Mouse (Mus musculus) adrenal gland, postnatal 10 days (tissue): ENCODE measurements around the gene Myl7. TPM values are rescaled to one million over a fixed set of nuclear protein-coding genes. Genes with fewer than 3 reads are reported as not detected.
A peak's percentile ranks its signal among the peaks of the same experiment; 100 is the strongest.
"Not testable (repeated sequence)": the region's sequence is repeated elsewhere in the genome, so short reads cannot be mapped to it uniquely, and the experiment has no call there.

Experiments
- DNase-seq: peaks from one replicate; pipeline ENCODE4 v3.0.0; 2021; ENCODE audit warnings: mixed read lengths
- long read RNA-seq, 2 experiments: library from polyadenylated mRNA; stranded (forward); transcript quantifications; one replicate each; pipeline ENCODE4 v2.0.0; 2021
- total RNA-seq, 2 experiments: library from RNA; stranded (reverse); gene quantifications; 2 replicates each; pipeline ENCODE4 v1.2.3; 2021

Myl7 gene
- under 1 TPM in 1 of 2 experiments, not detected in 1; 0.66 TPM for total RNA-seq
- long read RNA-seq, experiment 1 = 0 reads
- long read RNA-seq, experiment 2 = 0 reads

DNA sequence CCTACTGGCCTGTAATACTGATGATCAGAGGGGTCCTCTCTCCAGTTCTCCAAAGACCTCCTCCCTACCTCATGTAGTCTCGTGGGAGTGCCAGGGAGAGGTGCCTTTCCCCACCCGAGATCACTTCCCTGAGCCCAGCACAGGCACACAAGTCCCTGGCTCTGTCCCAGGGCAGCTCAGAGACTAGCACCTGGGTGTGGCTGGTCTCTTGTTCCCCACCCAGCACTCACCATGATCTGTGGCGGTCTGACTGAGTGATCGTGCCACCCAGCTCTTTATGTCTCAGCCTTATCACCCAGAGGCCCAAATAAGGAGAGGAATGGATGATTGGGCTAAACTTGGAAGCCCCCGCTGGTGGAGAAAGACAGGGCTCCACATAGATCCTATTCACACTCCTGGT lies at the start of gene Myl7:
Myl7 (minus strand) TSS at position 252 of the 400 bp plus-strand sequence.
- DNase-seq = no peak

DNA sequence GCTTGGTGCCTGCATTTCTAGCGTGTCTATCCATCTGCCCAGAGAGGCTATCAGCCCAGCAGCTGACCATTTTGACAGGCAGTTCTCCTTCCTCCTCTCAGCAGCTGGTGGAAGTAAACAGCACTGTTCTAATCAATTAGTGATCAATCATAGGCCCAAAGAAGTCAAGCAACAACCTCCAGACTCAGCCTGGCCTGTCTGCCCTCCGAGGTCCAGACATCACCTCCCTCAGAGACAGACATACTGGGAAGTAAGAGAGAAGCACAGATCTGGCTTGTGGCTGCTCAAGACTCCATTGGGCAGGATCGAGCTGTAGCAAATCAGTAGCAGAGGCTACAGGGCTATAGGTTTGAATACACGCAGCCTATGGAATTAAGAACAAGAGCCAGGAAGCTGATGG lies 49.2 kb upstream of the Myl7 start:
- DNase-seq = no peak

DNA sequence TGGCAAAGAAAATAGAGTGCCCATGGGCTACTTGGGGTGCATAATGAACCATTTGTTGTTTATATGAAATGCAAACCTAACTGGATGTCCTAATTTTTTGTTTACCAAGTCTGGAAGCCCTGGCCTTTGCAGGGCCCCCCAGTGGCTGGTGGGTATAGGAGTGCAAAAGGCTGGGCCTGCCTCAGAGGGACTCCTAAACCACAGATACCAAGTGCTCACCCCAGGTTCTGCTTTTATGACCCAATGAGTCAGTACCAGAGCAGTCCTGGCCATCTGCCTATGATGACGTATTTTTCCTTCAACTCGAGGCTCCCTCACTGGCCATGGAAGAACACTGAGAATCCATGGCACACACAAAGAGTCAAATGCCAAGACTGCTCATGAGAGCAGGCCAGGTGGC lies 46.5 kb upstream of the Myl7 start:
- peak; percentile 65 for DNase-seq

DNA sequence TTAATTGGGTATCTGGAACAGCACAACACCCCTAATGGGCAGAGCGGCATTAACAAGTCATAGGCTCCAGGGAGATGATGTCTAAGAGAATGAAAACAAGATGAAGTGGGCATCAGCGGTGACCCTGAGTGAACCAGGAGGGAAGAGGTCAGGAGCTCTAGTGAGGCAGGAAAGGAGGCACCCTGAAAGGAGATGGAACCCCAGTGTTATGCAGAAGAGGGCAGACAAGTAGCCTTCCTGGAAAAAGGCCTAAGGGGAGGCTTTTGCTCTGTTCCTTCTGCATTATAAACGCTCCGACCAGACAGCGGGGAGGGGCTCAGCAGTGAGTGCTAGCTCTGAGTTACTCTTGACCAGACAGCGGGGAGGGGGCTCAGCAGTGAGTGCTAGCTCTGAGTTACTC lies 44.4 kb upstream of the Myl7 start:
- no peak for DNase-seq

DNA sequence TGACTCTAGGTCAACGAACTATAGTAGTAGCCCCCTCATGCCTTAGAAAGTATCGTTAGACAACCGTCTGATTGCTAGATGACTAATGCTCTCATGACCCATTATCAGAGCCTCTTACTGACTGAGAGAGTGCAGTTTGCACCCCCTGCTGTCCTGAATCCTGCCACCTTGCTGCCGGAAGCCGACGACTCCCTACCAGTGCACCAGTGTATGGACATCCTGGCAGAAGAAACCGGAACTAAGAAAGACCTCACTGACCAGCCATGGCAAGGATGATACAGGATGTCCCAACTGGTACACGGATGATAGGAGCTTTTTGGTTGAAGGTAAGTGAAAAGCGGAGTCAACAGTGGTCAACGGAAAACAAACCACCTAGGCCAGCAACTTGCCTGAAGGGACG lies 35.9 kb upstream of the Myl7 start:
- DNase-seq = not testable (repeated sequence)

DNA sequence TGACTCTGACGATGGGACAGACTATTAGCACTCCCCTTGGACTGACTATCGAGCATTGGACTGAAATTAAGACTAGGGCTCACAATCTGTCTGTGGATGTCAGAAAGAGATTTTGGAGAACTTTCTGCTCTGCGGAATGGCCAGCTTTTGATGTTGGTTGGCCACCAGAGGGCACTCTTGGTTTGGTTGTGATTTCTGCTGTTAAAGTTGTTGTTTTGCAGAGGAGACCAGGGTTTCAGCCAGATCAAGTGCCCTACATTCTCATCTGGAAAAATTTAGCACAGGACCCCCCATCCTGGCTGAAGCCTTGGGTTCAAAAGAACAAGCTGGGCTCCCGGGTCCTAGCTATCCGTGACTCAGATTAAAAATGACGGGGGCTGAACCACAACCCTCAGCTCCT lies 33.4 kb upstream of the Myl7 start:
- DNase-seq = peak; percentile 53

DNA sequence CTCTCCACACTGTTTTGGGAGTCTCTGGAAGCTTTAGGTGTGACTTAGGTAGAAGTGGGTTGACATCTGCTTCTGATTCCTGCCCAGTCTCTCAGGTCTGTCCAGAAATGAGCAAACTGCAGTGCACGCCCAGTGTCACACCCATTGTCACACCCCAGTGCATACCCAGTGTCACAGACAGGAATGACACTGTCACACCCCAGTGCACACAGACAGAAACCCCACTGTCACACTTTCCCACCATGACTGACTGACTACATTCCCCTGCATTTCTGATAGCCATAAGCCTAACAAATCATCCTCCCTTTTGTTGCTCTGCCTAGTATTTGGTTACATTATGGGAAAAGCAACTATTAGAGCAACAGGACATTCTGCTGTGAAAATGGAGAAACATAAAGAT lies 32.0 kb upstream of the Myl7 start:
- DNase-seq = no peak

DNA sequence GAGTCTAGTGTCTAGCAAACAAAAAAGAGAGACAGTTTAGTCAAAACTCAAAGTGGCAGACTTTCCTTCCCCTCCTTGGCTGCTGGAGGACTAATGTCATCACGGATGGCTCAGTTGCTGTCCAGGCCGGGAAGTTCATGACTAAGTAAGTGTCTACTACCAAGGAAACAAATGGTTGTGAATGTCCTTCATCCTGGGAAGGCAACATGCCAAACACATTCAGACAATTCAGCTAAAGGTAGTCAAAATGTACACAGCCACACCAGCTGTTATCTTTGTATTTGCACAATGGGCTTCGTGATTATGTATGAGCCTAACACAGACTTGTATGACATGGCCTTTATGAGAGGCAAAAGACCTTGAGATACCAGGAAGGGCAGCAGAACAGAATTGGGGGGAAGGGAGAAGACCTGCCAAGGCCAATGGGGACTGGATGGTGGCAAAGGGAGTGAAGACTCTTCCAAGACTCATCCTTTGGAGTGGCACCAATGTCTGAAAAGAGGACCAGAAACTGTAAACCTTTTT lies 28.2 kb upstream of the Myl7 start:
- DNase-seq = peak; percentile 36

DNA sequence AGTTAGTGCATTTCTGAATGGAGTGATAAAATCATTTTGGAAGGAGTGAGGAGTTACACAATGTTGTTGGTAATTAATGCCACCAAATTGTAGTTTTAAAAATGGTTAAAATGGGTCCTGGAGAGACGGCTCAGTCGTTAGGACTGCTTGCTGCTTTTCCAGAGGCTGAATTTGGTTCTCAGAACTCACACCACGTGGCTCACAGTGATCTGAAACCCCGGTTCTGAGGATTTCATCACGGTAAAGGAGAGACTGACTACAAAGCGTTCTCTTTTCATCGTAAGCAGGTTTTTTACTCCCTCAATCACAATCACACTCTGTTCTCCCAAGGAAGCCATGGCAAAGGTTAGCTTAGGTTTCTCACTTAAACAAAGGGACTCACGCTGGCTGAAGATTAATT lies 26.1 kb upstream of the Myl7 start:
- DNase-seq = no peak

DNA sequence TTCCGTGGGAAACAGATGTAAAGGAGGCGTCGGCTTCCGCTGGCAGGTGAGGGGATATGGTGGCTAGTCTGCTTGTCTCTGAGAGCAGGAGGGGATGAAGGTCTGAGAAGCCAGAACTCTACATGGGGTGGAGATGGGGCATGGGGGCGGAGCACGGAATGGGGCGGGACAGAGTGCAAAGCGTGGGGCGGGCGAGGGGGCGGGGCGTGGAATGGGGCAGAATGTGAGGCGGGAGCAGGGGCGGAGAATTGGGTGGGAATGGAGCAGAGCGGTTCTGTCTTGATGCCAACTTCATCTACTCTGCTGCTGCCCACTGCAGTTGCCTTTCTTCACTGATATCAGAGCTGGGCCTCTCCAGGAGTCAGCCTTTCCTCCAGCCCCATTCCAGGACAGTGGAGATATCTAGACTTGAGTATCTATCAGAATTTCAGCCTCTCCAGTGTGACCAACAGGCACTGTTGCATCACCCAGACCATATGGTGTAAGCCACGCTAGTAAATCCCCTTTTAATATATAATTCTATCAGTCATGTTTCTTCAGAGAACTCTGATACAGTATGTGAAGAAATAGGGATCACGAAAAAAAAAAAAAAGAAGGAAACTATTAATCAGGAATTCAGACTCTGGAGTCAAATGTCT lies 21.9 kb upstream of the Myl7 start:
- no peak for DNase-seq

DNA sequence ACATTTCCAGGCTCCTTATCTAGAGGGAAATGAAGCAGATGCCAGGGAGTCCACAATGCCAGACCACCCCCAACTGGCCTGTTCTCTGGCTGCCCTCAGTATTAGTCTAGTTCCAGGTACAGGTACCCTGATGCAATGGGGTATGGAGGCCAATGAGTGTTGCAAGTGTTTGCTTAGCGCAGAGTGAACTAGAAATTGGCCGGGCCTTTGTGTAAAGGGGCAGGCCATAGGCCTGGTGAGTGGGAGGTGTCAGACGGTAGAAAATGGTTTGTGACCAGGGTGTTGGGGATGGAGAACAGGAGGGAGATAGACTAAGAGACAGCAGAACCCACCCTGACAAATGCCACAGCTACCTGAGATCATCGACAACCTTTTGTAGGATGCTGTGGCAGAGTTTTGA lies 21.0 kb upstream of the Myl7 start:
- no peak for DNase-seq

DNA sequence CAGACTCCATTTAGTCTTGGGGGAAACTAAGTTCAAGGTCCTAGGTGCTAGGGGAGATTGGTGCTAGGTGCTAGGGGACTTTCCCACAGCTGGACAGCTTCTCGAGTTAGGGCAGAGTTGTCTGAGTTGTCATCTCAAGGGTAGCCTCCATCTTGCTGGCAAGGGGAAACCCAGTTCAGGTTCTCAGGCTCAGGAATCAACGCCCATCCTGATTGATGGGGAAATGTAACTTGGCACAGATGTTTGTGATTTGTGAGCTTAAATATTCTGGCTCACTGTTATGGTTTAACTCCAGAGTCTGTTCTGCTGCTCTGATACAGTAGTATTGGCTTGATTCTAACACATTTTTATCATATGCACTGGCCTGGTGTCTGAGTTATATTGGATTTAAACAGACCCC lies 19.5 kb upstream of the Myl7 start:
- no peak for DNase-seq

DNA sequence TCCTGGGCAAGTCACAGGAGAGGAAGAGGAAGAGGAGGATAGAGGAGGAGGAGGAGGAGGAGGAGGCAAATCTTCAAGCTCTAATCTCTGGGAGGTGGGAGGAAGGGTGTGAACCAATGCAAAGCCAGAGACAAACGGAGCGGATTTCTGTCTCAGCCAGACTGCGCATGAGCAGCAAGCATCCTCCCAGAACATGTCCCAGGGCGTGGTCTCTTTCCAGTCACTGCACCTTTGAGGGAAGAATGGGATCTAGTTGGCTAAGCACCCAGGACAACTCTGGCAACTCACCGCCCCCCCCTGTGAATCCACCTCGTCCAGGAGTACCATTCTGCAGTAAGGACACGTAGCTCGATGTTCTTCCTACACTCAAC lies 17.6 kb upstream of the Myl7 start:
- no peak for DNase-seq

DNA sequence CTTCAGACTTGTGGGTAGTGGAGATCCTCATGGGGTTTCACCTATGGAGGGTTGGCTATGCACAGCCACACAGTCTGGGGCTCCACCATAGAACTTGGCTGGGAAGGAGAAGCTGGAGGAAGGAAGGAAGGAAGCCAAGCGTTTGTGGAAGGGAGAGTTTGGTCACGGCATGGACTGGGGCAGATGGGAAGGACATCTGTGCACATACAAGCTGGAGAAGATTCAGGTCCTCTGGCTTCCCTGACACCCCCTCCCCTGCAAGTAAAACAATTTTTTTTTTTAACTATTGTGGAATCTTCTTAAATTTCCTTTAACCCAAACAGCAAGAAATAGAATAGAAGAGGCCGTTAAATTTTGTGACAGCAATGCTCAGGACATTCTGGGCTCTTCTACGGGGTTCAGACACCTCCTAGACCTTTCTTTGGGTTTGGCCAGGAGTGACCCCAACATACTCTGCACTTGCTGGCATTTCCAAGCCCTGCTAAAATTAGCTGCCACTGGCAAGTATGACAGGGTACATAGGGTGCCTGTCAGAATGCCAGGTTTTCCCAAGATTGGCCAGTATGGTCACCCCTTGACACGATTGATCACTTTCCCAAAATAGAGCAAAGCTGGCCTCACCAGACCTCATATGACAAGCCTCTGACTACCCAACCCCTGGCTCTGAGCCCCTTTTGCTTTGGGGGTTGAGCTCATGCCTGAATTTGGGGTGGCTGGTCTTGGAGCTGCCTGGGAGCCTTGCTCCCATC lies 17.0 kb upstream of the Myl7 start:
- no peak for DNase-seq

DNA sequence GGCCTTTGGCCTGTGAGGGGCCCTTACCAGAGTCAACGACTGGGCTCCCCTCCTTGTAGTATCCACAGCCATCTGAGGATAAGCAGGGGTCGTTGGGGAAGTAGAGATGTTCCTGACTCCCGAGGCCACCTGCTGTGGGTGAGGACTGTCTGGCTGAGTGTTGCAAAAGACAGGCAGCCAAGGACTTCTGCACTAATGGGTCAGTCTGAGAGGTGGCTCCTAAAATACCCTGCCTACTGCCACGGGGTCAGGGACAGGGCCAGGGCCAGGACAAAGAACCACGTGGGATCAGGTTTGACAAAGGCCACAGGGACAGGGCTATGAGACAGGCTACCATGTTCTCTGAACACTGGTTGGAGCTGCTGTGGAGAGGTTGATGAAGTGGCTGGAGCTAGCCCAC lies 16.4 kb upstream of the Myl7 start:
- DNase-seq = no peak

DNA sequence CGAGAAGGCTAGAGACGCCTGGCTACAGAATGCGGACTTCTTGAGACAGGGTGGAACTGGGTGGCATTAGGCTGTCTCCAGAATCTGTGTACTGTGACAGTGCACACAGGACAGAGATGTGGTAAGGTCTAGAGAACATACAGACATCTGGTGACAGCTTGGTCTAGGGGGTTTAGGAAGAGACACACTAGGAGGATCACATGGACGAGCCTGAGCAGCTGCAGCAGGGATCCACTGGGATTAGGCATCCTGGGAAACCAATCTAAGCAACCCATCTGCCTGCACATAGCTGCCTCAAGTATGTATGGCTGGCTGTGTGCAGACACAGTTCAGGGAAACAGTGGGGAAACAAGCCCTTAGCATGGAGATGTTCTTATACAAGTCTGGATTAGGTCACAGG lies 15.4 kb upstream of the Myl7 start:
- no peak for DNase-seq

DNA sequence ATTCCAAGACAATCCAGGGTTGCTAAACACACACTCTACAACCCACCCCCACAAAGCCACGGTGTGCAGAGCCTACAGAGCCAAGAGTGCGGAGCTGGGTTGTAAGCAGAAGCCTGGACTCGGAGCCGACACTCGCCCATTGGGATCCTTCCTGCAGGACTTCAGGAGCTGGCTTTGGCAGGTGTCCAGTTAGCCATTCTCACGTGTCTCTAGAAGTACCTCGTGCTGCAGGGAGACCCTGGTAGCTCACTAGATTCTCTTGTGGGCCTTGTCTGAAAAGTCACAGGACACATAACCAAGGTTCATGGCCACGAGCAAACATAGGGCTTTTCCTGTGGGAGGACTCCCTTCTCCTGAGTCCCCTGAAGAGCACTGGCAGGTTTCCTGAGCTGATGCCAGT lies 14.7 kb upstream of the Myl7 start:
- DNase-seq = peak; percentile 35

DNA sequence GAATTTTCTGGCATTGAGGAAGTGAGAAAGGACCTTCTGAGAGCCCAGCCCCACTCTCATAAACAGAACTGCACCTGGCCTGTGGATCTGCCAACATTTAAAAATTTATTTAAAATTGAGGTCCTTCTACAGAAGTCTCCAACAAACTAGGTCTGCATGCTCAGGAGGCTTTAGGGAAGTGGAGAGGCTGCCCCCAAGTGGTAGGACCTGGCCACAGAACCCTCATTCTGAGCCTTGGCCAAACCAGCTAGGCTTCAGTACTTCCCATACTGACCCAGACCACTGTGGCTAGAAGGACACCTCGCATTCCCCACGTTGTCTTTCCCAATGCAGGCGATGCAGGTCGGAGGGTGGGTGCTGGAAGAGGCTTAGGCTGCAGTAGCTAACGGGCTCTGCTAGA lies 14.1 kb upstream of the Myl7 start:
- DNase-seq = peak; percentile 73

DNA sequence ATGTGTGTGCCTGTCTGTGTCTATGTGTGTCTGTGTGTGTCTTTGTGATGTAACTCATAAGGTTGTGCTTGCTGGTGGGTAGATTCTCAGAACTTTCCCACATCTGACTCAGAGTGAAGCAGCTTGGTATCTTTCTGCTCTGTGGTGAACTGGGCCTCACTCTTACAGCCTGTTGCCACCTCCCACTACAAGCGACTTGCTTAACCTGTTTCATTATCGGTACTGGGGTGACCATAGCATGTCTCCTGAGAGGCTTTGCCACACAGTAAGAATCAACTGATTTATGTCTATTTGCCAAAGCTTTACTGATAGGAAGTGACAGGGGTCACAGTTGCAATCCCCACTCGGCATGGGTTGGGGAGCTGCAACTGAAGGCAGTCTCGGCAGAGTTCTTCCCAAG lies 10.1 kb upstream of the Myl7 start:
- no peak for DNase-seq

DNA sequence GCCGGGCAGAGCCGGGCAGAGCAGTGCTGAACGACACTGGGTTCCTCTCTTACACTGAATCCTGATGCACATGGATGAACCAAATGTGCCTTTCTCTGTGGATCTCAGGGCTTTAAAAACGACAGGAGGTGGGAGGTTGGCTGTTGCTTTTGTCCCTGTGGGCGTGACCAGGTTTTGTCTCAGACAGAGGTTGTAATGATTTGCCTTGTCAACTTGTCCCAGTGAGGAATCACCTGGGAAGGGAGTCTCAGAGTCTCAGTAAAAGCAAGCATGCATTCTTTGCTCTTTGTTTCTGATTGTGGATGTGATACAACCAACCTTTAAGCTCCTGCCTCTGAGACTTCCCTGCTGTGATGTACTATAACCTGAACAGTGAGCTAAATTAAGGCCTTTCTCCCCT lies 8.5 kb upstream of the Myl7 start:
- DNase-seq = no peak

DNA sequence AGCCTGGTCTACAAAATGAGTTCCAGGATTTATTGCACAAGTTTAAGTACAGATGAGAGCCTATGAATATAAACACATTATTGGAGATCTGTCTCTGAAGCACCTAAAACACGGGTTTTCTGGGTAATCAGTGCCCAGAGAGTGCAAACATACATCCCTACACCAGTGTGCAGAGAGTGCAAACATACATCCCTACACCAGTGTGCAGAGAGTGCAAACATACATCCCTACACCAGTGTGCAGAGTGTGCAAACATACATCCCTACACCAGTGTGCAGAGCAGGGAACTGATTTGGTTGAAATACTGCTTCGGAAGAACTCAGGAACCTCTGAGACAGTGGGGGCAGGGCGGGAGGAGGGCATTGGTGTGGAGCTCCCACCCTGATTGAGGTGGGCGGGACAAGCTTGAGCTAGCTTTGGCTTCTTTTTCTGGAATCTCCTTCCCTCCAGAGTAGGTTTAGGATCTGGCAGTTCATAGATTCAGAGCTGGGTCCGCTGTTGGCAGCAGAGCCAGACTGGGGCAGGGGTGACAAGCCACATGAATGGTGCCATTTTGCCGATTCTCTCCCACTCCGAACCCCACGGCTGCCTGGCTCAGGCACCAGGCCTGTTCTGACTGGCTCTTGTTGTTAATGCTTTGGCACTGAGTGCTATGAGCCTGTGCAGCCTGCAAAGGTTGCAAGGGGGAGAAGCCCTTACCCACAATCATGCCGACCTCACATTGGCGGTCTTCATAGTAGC lies 7.4 kb upstream of the Myl7 start:
- no peak for DNase-seq

DNA sequence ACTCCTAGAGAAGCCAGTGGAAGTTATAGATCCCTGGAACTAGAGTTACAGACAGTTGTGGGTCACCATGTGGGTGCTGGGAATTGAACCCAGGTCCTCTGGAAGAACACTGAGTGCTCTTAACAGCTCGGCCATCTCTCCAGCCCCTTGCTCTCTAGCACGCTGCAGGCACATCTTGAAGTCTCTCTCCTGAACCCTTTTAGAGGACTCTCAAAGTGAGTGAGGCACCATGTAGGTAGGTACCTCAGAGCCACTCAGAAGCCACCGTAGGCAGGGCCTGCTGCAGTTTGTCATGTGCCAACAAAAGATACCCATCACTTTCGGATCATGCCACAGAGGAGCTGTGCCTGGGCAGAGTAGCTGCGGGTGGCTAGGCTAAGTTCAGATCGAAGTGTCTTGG lies 6.3 kb upstream of the Myl7 start:
- DNase-seq = no peak

DNA sequence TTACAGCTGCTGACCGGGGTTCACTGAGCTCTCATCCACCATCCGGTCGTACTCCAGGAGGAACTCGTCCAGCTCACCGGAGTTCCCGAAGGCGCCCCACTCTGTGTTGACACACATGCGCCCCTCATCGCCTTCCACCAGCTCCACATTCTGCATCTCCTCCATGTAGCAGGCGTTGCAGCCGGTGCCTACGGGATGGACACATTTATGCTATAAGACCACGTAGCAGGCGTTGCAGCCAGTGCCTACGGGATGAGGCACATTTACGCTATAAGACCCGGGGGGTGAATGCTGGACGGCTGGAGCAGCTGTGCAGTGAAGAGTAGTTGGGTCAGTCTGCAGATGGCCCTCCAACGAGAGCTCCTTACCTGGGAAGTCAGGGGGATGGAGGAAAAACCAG lies 5.8 kb upstream of the Myl7 start:
- no peak for DNase-seq
